Mouse (Mus musculus) kidney, postnatal 0 days (tissue): ENCODE measurements around the gene Smtnl2. TPM values are rescaled to one million over a fixed set of nuclear protein-coding genes. Genes with fewer than 3 reads are reported as not detected.
A peak's percentile ranks its signal among the peaks of the same experiment; 100 is the strongest.

Experiments
- ATAC-seq: fragments of 200-750 bp; cut with Nextera tagmentation; replicated peaks from 2 replicates; pipeline ENCODE4 v1.8.0; 2017; ENCODE audit warnings: low read depth, moderate number of reproducible peaks, moderate TSS enrichment, moderate library complexity; ENCODE audit not compliant: low FRiP score
- DNase-seq: peaks from one replicate; pipeline ENCODE4 v3.0.0-alpha.2; 2016; ENCODE audit warnings: low spot score
- H3K27ac ChIP-seq: fragments of 300-500 bp; sonication (generic); 2 replicates; pipeline ENCODE4 v1.5.1; 2014; ENCODE audit warnings: mild to moderate bottlenecking
- H3K27me3 ChIP-seq: fragments of 300-500 bp; sonication (generic); 2 replicates; pipeline ENCODE4 v1.6.1; 2014; ENCODE audit warnings: low read length, mixed read lengths; ENCODE audit not compliant: insufficient read depth
- H3K36me3 ChIP-seq: fragments of 300-500 bp; sonication (generic); 2 replicates; pipeline ENCODE4 v1.6.1; 2014; ENCODE audit warnings: low read length, mixed read lengths; ENCODE audit not compliant: insufficient read depth
- H3K4me1 ChIP-seq: fragments of 300-500 bp; sonication (generic); replicated peaks from 2 replicates; pipeline ENCODE4 v1.6.1; 2014; ENCODE audit warnings: antibody characterized with exemption, low read length, mixed read lengths; ENCODE audit not compliant: insufficient read depth
- H3K4me2 ChIP-seq: fragments of 300-500 bp; sonication (generic); 2 replicates; pipeline ENCODE4 v1.6.1; 2014; ENCODE audit warnings: mild to moderate bottlenecking, low read length, moderate library complexity, mixed read lengths
- H3K4me3 ChIP-seq: fragments of 300-500 bp; sonication (generic); replicated peaks from 2 replicates; pipeline ENCODE4 v1.5.1; 2014; ENCODE audit warnings: low read depth, low read length
- H3K9ac ChIP-seq: fragments of 300-500 bp; sonication (generic); 2 replicates; pipeline ENCODE4 v1.6.1; 2014; ENCODE audit warnings: low read depth, low read length
- H3K9me3 ChIP-seq: fragments of 300-500 bp; sonication (generic); replicated peaks from 2 replicates; pipeline ENCODE4 v1.6.1; 2016; ENCODE audit warnings: low read length, inconsistent platforms, mixed read lengths
- CTCF ChIP-seq: IDR thresholded peaks from 2 replicates; pipeline ENCODE4 v1.5.1; 2016; ENCODE audit warnings: antibody characterized with exemption, low read depth, mild to moderate bottlenecking, moderate library complexity
- WGBS: fragments of 180-500 bp; shearing (Covaris S2); extraction: QIAGEN DNeasy Blood & Tissue Kit; methylation state at CpG from one replicate; pipeline ENCODE4 v1.1.7; 2014; 5-methylcytosine and 5-hydroxymethylcytosine counted together
- polyA plus RNA-seq: library from polyadenylated mRNA; unstranded; fragments of >200 nt; fragmentation: Nextera tagmentation; extraction: Ambion mirVana; gene quantifications from 2 replicates; pipeline ENCODE4 v1.2.1, GENCODE M21; 2015

Smtnl2 gene
- polyA plus RNA-seq, 1 experiment from 2014 or later: 112 TPM

DNA sequence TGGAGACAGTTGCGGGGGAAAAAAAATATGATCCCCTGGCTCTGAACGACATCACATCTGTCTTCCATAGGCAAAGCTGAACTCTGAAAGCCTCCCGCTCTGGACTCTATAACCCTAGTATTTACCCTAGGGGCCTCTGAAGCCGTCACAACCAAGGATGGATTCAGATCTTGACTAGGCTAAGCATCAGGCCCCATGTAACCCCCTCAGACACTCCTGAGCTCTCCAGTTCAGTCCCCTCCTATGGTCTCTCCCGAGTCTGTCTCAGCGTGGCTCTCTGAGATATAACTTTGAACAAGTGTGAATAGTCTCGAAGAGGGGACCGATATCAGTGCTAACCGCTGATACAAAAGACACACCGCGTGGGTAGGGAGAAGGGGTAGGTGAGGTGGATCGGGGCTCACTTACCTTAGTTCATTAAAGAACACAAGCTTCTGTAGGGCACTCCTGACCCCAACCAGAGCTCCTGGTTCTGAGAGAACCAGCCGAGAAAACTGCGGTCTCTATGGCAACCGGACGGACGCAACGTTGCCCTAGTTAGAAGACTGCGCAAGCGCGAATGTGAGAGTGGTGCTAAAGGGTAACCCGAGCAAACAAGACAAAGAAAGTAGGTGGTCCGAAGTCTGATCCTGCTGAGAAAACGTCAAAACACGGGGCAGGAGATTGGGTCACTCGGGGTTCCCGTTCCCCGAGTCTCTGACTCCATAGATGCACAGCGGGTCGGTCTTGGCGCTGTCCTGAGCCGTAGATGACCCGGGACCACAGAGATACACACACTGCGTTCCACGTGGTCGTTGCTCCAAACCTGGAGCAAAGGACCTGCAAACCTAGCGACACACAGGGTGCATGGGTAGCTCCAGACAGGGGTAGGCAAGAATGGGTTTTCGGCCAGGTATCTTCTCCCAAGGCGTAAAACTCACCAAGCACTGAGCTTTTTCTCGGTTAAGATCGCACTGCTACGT is 49.8 kb downstream of the Smtnl2 start:
- no peaks in the 10 kb centered on the region for H3K9me3 ChIP-seq
- peak overlapping the region; percentile 31; the same call in 1 of the 2 replicates for H3K9ac ChIP-seq
- ATAC-seq (peak; percentile 80), DNase-seq (peak; percentile 91)
- H3K4me2 ChIP-seq: peak overlapping the region; percentile 78
- no peaks in the 10 kb centered on the region for H3K36me3 ChIP-seq
- 8% methylated on average over 42 of the region's 42 CpGs for WGBS
- H3K4me1 ChIP-seq: 0 out of 2 replicates have a peak, but pooled peaks cover 7% of the 10 kb centered on the region
- H3K4me3 ChIP-seq: peak overlapping the region; percentile 41
- H3K27me3 ChIP-seq: no peaks in the 10 kb centered on the region
- no peak for TF ChIP-seq CTCF
- no peak overlapping the region for H3K27ac ChIP-seq

DNA sequence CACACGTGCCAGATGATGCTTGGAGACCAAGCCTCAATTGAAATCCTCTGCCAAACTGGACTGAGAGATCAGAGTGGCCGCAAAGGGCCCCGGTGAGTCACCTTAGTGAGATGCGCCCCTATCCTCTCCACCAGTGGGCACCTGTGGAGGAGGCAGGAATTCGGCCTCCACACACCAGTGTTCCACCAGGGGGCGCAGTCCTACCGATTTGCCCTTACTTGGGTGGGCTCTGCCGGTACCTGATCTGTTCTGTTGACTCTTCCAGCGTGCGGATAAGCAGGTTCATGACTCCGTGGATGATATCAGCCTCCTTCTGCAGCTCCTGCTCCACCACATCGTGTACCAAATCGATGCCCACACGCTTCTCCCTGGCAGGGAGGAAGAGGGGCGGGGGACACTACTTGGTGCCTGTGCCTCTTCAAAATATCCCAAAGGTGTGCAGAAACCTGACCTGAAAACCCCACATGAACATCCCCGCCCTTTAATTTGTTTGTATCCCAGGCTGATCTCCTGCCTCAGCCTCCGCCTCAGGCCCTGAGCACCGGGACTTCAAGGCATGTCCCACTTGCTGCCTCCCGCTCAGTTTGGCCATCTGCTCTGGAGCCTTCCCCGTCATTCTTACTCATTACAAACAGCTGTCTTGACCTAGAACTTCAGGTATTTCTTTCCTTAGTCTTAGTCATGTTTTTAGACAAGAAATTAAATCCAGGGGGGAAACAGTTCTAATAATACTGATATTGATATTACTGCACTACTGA is 56.4 kb downstream of the Smtnl2 start:
- WGBS: 23% methylated on average over 20 of the region's 20 CpGs
- no peaks in the 10 kb centered on the region for H3K36me3 ChIP-seq
- DNase-seq (peak; percentile 86), ATAC-seq (peak; percentile 54; the same call in 1 of the 2 replicates)
- no peak overlapping the region for H3K27ac ChIP-seq
- no peaks in the 10 kb centered on the region for H3K4me1 ChIP-seq
- no peaks in the 10 kb centered on the region for H3K9me3 ChIP-seq
- H3K4me2 ChIP-seq: peak overlapping the region; percentile 38; the same call in 1 of the 2 replicates
- H3K4me3 ChIP-seq: no peak overlapping the region
- H3K27me3 ChIP-seq: no peaks in the 10 kb centered on the region
- peak; percentile 92 for TF ChIP-seq CTCF
- H3K9ac ChIP-seq: no peak overlapping the region

DNA sequence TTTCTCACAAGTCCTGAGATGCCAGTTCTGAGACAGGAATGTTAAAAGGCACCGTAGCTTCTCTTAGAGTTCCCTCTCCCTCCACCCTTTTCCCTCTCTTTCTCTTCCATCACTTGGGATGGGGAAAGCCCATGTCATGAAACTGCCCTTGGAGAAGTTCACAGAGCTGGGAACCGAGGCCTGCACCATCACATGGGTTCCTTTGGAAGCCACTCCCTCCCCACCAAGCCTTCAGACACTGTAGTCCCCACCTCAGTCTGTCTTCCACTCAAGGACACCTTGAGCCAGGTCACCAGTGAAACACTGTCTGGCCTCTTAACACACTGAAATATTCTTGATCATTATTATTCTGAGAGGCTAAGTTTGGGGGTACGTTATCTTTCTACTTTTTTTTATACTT is 58.3 kb downstream of the Smtnl2 start:
- H3K4me1 ChIP-seq: no peaks in the 10 kb centered on the region; the same call in 1 of the 2 replicates
- no peak overlapping the region for H3K4me3 ChIP-seq
- H3K9me3 ChIP-seq: no peaks in the 10 kb centered on the region
- no peaks in the 10 kb centered on the region for H3K27me3 ChIP-seq
- no peak for ATAC-seq
- no peaks in the 10 kb centered on the region for H3K36me3 ChIP-seq
- no peak overlapping the region for H3K4me2 ChIP-seq
- H3K9ac ChIP-seq: no peak overlapping the region
- H3K27ac ChIP-seq: no peak overlapping the region
- no peak for TF ChIP-seq CTCF
- DNase-seq: no peak
- 87% methylated on average over 3 of the region's 3 CpGs for WGBS

DNA sequence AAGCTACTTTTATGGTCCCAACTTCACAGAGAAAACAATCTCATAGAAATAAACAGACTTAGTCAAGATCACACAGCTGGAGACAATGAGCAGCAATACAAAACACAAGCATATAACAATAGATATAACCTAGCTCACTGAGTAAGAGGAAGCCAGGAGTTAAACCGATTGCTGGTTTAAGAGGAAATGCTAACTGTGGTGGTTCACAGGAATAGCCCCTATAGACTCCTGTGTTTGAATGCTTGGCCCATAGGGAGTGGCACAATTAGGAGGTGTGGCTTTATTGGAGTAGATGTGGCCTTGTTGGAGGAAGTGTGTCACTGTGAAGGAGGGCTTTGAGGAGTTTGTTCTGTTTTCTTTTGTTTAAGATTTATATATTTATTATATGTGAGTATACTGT is 59.2 kb downstream of the Smtnl2 start:
- TF ChIP-seq CTCF: no peak
- Histone ChIP-seq H3K27me3 (no peaks in the 10 kb centered on the region), H3K36me3 (no peaks in the 10 kb centered on the region), H3K27ac (no peak overlapping the region), H3K4me1 (no peaks in the 10 kb centered on the region; the same call in 1 of the 2 replicates), H3K9me3 (no peaks in the 10 kb centered on the region), H3K4me2 (no peak overlapping the region), H3K4me3 (no peak overlapping the region), H3K9ac (no peak overlapping the region)
- 51% methylated on average over 1 of the region's 1 CpGs for WGBS
- ATAC-seq (no peak), DNase-seq (no peak)

DNA sequence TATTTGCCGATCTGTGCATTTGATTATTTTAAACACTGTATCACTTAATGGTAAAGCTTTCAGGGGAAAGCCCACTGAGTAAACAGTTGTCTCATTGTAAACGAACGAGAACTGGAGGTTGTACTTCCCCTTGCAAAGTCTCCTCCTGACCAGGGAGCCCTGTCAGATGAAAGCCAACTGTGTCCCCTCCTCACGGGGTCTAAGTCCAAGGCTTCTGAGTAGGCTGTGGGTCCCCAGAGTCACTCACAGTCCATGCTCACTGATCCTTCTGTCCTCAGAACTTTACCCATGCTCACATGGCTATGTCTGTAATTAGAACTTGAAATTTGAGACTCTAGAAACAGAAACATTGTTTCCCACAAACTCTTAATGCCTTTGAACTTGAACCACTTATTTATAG is 61.9 kb downstream of the Smtnl2 start:
- no peak overlapping the region for H3K4me2 ChIP-seq
- H3K4me1 ChIP-seq: no peaks in the 10 kb centered on the region; the same call in 1 of the 2 replicates
- DNase-seq (no peak), ATAC-seq (no peak)
- TF ChIP-seq CTCF: no peak
- H3K27ac ChIP-seq: no peak overlapping the region
- WGBS: 57% methylated on average over 4 of the region's 4 CpGs
- H3K9ac ChIP-seq: no peak overlapping the region
- H3K36me3 ChIP-seq: no peaks in the 10 kb centered on the region
- no peaks in the 10 kb centered on the region for H3K9me3 ChIP-seq
- H3K27me3 ChIP-seq: no peaks in the 10 kb centered on the region
- H3K4me3 ChIP-seq: no peak overlapping the region

DNA sequence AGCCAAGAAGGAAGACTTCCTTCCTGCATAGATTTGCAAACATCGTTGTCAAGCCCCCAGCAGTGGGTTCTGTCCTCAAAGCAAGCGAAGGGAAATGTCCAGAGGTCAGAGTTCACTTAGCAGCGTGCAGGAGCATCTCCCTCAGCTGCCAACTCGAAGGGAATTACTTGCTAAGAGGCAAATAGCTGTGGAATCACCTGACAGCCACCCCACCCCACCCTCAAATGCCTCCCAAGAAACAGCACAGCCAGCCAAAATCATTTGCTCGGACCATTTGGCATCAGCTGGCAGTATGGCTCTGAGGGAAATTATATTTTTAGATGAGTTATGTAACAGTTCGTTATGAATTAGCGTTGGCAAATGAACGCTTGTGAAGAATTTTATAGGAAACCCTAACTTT is 62.5 kb downstream of the Smtnl2 start:
- WGBS: 43% methylated on average over 8 of the region's 8 CpGs
- H3K9me3 ChIP-seq: no peaks in the 10 kb centered on the region
- H3K36me3 ChIP-seq: no peaks in the 10 kb centered on the region
- no peak overlapping the region for H3K4me2 ChIP-seq
- H3K4me1 ChIP-seq: no peaks in the 10 kb centered on the region; the same call in 1 of the 2 replicates
- H3K9ac ChIP-seq: no peak overlapping the region
- no peaks in the 10 kb centered on the region for H3K27me3 ChIP-seq
- ATAC-seq: no peak
- no peak overlapping the region for H3K4me3 ChIP-seq
- no peak for TF ChIP-seq CTCF
- H3K27ac ChIP-seq: no peak overlapping the region
- no peak for DNase-seq
